Mouse (Mus musculus) myocyte (in vitro differentiated cells): ENCODE measurements around the gene Adgrv1. TPM values are rescaled to one million over a fixed set of nuclear protein-coding genes. Genes with fewer than 3 reads are reported as not detected.
"Not testable (repeated sequence)": the region's sequence is repeated elsewhere in the genome, so short reads cannot be mapped to it uniquely, and the experiment has no call there.

Experiments
- H3K27me3 ChIP-seq: one replicate; pipeline ENCODE4 v1.6.1; 2011; ENCODE audit not compliant: control insufficient read depth, insufficient read depth, insufficient read length
- H3K36me3 ChIP-seq: one replicate; pipeline ENCODE4 v1.6.1; 2011; ENCODE audit not compliant: control insufficient read depth, insufficient read depth
- H3K4me2 ChIP-seq: one replicate; pipeline ENCODE4 v1.6.1; 2011; ENCODE audit warnings: low read depth, control low read depth
- H3K4me3 ChIP-seq: one replicate; pipeline ENCODE4 v1.5.1; 2011; ENCODE audit warnings: mild to moderate bottlenecking, control low read depth, moderate library complexity
- H3K79me2 ChIP-seq: one replicate; pipeline ENCODE4 v1.6.1; 2011; ENCODE audit not compliant: control insufficient read depth, insufficient read depth
- H3ac ChIP-seq: one replicate; pipeline ENCODE4 v1.6.1; 2011; ENCODE audit not compliant: control insufficient read depth, insufficient read length
- CEBPB ChIP-seq: IDR thresholded peaks from 2 replicates; pipeline ENCODE4 v1.6.1; 2011; ENCODE audit warnings: mild to moderate bottlenecking, moderate library complexity; ENCODE audit not compliant: poor library complexity, insufficient read depth, severe bottlenecking
- E2F4 ChIP-seq: IDR thresholded peaks from one replicate; pipeline ENCODE4 v1.6.1; 2011; ENCODE audit warnings: mild to moderate bottlenecking, control low read depth, moderate library complexity; ENCODE audit not compliant: insufficient read depth
- MAX ChIP-seq: IDR thresholded peaks from one replicate; pipeline ENCODE4 v1.6.1; 2011; ENCODE audit warnings: low read depth, mild to moderate bottlenecking, control low read depth
- MYOD1 ChIP-seq, 3 experiments: IDR thresholded peaks; one replicate each; pipeline ENCODE4 v1.6.1; 2011; ENCODE audit warnings: control low read depth in 2 of 3, low read depth in 2 of 3, mild to moderate bottlenecking in 2 of 3, moderate library complexity in 1 of 3; ENCODE audit not compliant: insufficient read length in 2 of 3, control insufficient read depth in 1 of 3
- MYOG ChIP-seq, 3 experiments: IDR thresholded peaks; one replicate each; pipeline ENCODE4 v1.6.1; 2011; ENCODE audit warnings: control low read depth in 2 of 3, low read depth in 2 of 3, mild to moderate bottlenecking in 2 of 3; ENCODE audit not compliant: insufficient read length in 2 of 3, control insufficient read depth in 1 of 3, insufficient read depth in 1 of 3
- POLR2A ChIP-seq: IDR thresholded peaks from one replicate; pipeline ENCODE4 v1.6.1; 2011; ENCODE audit warnings: low read depth, mild to moderate bottlenecking, control low read depth, moderate library complexity; ENCODE audit not compliant: insufficient read length
- POLR2AphosphoS2 ChIP-seq: IDR thresholded peaks from one replicate; pipeline ENCODE4 v1.6.1; 2011; ENCODE audit warnings: low read depth, control low read depth; ENCODE audit not compliant: insufficient read length
- REST ChIP-seq: IDR thresholded peaks from one replicate; pipeline ENCODE4 v1.6.1; 2011; ENCODE audit warnings: mild to moderate bottlenecking, control low read depth, moderate library complexity; ENCODE audit not compliant: insufficient read depth, insufficient read length
- SRF ChIP-seq: IDR thresholded peaks from one replicate; pipeline ENCODE4 v1.6.1; 2011; ENCODE audit warnings: low read depth; ENCODE audit not compliant: control insufficient read depth, insufficient read length
- TCF12 ChIP-seq: IDR thresholded peaks from one replicate; pipeline ENCODE4 v1.6.1; 2011; ENCODE audit warnings: mild to moderate bottlenecking, control low read depth; ENCODE audit not compliant: poor library complexity, insufficient read depth, severe bottlenecking
- TCF3 ChIP-seq: IDR thresholded peaks from one replicate; pipeline ENCODE4 v1.6.1; 2011; ENCODE audit warnings: low read depth, control low read depth; ENCODE audit not compliant: insufficient read length
- USF1 ChIP-seq: IDR thresholded peaks from one replicate; pipeline ENCODE4 v1.6.1; 2011; ENCODE audit warnings: low read depth, mild to moderate bottlenecking, control low read depth, moderate library complexity
- polyA plus RNA-seq: library from polyadenylated mRNA; unstranded; fragments of >200 nt; fragmentation: generic; extraction: Trizol; gene quantifications from one replicate; pipeline ENCODE4 v1.2.1, GENCODE M21; 2012; ENCODE audit warnings: missing spikeins

Adgrv1 gene
- polyA plus RNA-seq, 1 experiment = 0.04 TPM

GRCm38 (mm10) chr13:81639624-81640023 lies 6.7 kb upstream of the Adgrv1 start:
- Histone ChIP-seq H3K36me3 (no peaks in the 10 kb centered on the region), H3K27me3 (no peaks in the 10 kb centered on the region), H3K4me2 (no peak overlapping the region), H3K4me3 (no peak overlapping the region), H3ac (no peak overlapping the region), H3K79me2 (no peaks in the 10 kb centered on the region)
- no peak for TF ChIP-seq CEBPB
- TF ChIP-seq SRF = no peak
- TF ChIP-seq MYOG (IDR thresholded peaks at IDR 0.05; ENCODE audit: control insufficient read depth in 1 of 3, insufficient read depth in 1 of 3, insufficient read length in 2 of 3, low read depth in 2 of 3) = no peak
- TF ChIP-seq POLR2A = no peak
- no peak for TF ChIP-seq POLR2AphosphoS2
- no peak for TF ChIP-seq MYOD1 (IDR thresholded peaks at IDR 0.05; ENCODE audit: control insufficient read depth in 1 of 3, insufficient read length in 2 of 3, low read depth in 2 of 3)
- TF ChIP-seq TCF3 = no peak
- no peak for TF ChIP-seq TCF12
- TF ChIP-seq MAX = no peak
- no peak for TF ChIP-seq USF1
- TF ChIP-seq REST = no peak
- no peak for TF ChIP-seq E2F4

DNA sequence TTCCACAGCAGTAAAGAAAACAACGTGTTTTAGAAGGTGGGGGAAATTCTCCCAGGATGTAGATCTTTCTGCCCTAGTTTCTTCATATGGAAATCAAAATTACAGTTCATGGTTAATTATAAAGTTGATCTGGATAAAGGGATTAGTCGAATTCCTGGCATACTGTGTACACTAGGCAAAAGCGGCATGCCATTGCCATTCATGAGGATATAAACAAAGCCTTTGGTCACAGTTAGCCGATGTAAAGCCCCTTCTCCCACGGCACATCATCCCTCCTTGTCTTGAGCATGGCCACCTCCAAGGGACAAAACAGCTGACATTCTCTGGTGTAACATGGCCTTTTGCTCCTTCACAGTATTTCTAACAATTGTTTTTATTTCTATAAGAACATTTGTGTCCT lies 2.4 kb downstream of the Adgrv1 start:
- H3K4me2 ChIP-seq = no peak overlapping the region
- no peak overlapping the region for H3ac ChIP-seq
- H3K4me3 ChIP-seq = no peak overlapping the region
- H3K27me3 ChIP-seq = peaks cover 9% of the 10 kb centered on the region
- no peaks in the 10 kb centered on the region for H3K79me2 ChIP-seq
- H3K36me3 ChIP-seq = no peaks in the 10 kb centered on the region
- no peak for TF ChIP-seq SRF
- TF ChIP-seq MYOG (IDR thresholded peaks at IDR 0.05; ENCODE audit: control insufficient read depth in 1 of 3, insufficient read depth in 1 of 3, insufficient read length in 2 of 3, low read depth in 2 of 3) = no peak
- no peak for TF ChIP-seq MAX
- no peak for TF ChIP-seq POLR2AphosphoS2
- TF ChIP-seq REST = no peak
- no peak for TF ChIP-seq TCF12
- no peak for TF ChIP-seq CEBPB
- TF ChIP-seq MYOD1 (IDR thresholded peaks at IDR 0.05; ENCODE audit: control insufficient read depth in 1 of 3, insufficient read length in 2 of 3, low read depth in 2 of 3) = no peak
- no peak for TF ChIP-seq USF1
- no peak for TF ChIP-seq E2F4
- no peak for TF ChIP-seq TCF3
- TF ChIP-seq POLR2A = no peak

- no peak overlapping the region for H3K4me3 ChIP-seq
- TF ChIP-seq CEBPB (no peak), MAX (no peak)
These were observed 3.6 kb downstream of the Adgrv1 start for GRCm38 (mm10) chr13:81629395-81629794.

GRCm38 (mm10) chr13:81628631-81629190 lies 4.2 kb downstream of the Adgrv1 start:
- no peaks in the 10 kb centered on the region for H3K79me2 ChIP-seq
- H3ac ChIP-seq = no peak overlapping the region
- peaks cover 9% of the 10 kb centered on the region for H3K27me3 ChIP-seq
- TF ChIP-seq SRF = no peak
- TF ChIP-seq POLR2A = no peak
- TF ChIP-seq CEBPB = no peak
- no peak for TF ChIP-seq TCF12
- no peak for TF ChIP-seq MAX
- TF ChIP-seq MYOG (IDR thresholded peaks at IDR 0.05; ENCODE audit: control insufficient read depth in 1 of 3, insufficient read depth in 1 of 3, insufficient read length in 2 of 3, low read depth in 2 of 3) = no peak
- no peak for TF ChIP-seq E2F4
- no peak for TF ChIP-seq REST
- TF ChIP-seq TCF3 = no peak
- no peak for TF ChIP-seq POLR2AphosphoS2
- no peak for TF ChIP-seq USF1
- no peak for TF ChIP-seq MYOD1 (IDR thresholded peaks at IDR 0.05; ENCODE audit: control insufficient read depth in 1 of 3, insufficient read length in 2 of 3, low read depth in 2 of 3)
- H3K36me3 ChIP-seq = no peaks in the 10 kb centered on the region
- H3K4me2 ChIP-seq = no peak overlapping the region
- H3K4me3 ChIP-seq = no peak overlapping the region

More at GRCm38 (mm10) chr13:81629395-81629794, 3.6 kb downstream of the Adgrv1 start:
- H3ac ChIP-seq = no peak overlapping the region
- H3K4me2 ChIP-seq = no peak overlapping the region
- H3K27me3 ChIP-seq = peaks cover 9% of the 10 kb centered on the region
- H3K79me2 ChIP-seq = no peaks in the 10 kb centered on the region
- no peaks in the 10 kb centered on the region for H3K36me3 ChIP-seq

DNA sequence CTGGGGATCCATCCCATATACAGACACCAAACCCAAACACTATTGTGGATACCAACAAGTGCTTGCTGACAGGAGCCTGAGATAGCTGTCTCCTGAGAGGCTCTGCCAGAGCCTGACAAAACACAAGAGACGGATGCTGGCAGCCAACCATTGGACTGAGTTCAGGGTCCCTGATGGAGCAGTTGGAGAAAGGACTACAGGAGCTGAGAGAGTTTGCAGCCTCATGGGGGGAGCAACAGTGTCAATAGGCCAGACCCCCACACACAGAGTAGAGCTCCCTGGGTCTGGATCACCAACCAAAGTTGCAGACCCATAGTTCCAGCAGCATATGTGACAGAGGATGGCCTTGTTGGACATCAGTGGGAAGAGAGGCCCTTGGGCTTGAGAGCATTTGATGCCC lies 5.1 kb downstream of the Adgrv1 start:
- H3ac ChIP-seq, H3K4me3 ChIP-seq, H3K79me2 ChIP-seq, H3K36me3 ChIP-seq, H3K4me2 ChIP-seq, H3K27me3 ChIP-seq: not testable (repeated sequence)
